Mouse (Mus musculus): ENCODE measurements around the gene Timmdc1.

Timmdc1 gene

DNA sequence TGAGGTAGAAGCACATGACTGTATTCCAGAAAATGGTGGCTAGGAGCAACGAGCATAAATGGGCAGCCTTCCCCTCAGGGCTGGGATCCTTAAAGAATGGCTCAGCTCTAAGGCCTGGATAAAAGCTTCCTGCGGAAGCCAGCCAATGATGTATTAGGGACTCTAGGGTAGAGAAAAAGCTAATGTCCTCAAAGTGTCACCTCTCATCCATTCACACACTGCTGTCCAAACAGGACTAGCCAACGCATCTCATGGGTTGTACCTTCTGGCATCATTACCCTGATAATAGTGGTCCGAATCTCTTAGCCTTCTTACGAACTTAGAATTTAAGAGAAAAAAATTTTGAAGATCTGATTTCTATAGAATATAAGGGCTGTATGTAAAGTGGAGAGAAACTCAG lies 59.2 kb downstream of the Timmdc1 start:
- DNase-seq (ENCODE audit: low spot score in 2 of 2): no peak

DNA sequence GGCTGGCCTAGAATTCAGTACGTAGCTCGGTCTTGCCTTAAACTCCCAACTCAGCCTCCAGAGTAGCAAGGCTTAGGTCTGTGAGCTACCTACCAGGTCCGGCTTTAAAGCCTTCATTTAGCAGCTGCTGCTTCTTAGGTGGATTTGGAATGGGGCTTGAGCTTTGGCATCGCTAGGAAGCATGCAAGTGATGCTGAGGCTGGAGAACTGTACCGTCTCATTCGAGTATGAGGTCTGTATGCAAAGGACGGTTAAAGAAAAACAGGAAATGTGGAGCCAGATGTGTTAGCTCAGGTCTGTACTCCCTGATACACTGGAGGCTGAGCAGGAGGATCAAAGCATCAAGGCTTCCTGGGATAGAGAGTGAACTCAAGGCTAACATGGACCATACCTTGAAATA lies 60.3 kb downstream of the Timmdc1 start:
- no peak for DNase-seq (ENCODE audit: low spot score in 2 of 2)

DNA sequence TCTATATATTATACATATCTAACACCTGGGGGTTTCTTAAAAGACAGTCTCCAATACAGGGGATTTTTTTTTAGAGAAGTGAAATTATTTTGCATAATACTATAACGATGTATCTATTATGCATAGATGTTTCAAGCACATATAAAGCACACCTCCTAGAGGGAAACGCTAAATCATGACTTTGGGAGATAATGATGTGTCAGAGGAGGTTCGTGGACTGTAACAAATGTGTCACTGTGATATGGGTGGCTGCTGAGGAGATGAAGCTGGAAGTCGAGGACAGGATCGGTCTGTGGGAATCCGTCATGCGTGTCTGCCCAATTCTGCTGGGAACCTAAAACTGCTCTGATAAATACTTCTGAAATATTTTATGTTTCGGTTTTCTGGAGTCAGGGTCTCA lies 60.7 kb downstream of the Timmdc1 start:
- DNase-seq (ENCODE audit: low spot score in 2 of 2): no peak

DNA sequence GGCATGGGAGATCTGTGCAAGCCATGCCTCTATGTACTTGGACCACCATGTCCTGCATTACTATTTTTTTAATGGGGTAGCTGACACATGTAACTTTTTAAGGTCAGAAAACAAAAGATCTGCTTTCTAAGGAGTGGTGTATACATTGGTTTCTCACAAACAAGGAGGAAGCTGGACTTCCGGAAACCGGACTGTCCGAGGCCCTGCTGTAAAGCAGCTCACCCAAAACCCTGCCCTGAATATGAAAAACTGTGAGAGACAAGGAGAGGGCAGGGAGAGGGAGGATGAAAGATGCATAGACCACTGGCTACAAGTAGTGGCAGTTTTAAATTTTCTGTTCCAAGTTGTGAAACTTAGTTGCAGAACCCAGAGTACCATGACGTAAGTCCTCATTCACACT lies 62.5 kb downstream of the Timmdc1 start:
- no peak for DNase-seq (ENCODE audit: low spot score in 2 of 2)

DNA sequence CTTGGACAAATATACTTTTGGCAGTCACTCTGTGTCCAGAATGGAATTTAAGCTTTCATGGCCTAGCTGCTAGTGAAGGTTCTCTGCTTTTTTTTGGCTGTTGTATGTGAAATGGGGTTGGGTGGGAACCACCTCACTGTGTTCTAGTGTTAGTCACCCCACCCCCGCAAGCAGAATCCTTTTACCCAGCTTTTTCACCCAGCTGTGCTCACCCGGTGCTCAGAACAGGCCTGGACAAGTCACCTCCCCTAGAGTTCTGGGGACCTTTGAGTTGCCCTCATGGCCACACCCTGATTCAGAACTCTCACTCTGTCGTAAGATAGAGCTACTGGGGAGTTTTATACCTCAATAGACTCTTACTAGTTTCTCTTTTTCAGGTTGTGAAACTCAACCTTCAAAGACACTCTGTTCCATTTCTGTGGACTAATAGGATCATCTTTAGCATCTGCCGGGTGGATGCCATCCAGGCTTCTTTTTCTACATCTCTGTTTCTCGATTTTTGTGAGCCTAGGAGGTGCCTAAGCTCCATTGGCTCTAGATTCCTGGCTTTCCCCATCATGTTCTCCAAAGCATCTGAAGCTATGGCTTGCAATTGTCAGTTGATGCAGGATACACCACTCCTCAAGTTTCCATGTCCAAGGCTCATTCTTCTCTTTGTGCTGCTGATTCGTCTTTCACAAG lies 63.7 kb downstream of the Timmdc1 start:
- no peak for DNase-seq (ENCODE audit: low spot score in 2 of 2)

DNA sequence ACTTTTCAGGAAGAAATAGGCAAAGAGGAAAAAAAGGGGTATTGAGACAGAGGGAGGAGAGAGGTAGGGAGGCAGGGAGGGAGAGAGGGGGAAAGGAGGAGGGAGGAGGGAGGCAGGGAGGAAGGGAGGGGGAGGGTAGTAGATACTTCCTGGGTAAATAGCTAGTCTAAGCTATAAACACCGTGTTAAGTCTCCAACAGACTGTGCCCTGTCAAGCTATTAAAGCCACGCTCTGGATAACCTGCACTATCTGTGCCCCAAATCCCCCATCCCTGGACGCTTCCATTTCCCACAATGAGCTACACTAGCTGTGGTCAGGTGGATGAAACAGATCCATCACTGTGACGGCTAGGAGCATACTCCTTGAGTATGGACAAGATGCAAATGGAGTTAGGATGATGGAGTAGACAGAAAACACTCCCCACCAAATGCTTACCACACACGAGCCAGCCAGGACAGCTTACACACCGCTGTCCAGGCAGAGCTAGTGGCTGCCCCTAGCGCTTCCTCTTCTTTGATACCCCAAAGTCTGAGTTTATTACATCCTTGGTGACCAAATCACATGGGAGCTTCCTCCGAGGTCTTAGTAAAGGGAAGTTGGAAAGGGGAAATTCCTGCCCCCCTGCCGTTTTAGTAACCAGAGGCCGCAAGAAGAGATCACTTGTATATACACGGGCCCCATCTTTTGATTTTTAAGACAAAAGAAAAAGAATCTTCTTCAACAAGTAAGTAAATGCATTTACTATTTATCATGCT lies 65.5 kb downstream of the Timmdc1 start:
- DNase-seq (ENCODE audit: low spot score in 2 of 2): no peak

DNA sequence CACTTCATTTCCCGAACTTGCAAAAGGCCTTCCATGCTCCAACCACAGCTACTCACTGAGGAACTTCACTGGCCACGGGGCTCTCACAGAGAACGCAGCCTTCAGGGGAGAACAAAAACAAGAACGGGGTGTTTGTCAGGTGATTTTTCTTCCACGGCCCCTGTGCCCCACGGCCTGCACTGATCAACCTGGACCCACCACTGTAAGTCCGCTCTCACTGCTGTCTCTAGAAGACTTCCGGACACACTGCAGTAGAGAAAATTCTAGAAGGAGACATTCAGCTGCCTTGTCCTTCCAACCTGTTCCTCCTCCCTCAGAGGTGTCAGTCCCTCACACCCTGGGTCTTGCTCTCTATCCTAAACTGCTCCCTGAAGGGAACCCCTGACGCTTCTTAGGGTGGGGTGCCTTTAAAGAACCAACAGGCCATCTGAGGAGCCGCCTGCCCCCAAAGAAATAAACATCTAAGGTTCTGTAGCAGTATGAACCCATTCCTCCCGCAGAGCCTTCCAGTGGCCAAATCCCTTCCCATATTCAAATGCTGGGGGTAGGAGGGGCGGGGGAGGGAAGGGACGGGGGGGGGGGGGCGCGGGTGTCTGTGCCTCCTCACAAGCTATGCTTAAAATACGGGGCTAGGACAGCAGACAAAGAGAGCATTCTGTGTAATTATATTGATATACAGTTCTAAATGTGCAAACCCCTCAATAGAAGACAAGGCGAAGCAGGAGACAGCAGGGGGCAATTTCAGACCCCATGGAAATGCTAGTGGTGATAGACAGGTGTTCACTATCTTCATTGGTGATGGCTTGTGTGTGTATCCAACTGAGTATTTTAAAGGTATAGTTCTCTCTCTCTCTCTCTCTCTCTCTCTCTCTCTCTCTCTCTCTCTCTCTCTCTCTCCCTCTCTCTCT lies 66.7 kb downstream of the Timmdc1 start, which contains the start of gene Cd80:
Cd80 (plus strand) TSS at position 51 of the 908 bp plus-strand sequence.
- no peak for DNase-seq (ENCODE audit: low spot score in 2 of 2)

DNA sequence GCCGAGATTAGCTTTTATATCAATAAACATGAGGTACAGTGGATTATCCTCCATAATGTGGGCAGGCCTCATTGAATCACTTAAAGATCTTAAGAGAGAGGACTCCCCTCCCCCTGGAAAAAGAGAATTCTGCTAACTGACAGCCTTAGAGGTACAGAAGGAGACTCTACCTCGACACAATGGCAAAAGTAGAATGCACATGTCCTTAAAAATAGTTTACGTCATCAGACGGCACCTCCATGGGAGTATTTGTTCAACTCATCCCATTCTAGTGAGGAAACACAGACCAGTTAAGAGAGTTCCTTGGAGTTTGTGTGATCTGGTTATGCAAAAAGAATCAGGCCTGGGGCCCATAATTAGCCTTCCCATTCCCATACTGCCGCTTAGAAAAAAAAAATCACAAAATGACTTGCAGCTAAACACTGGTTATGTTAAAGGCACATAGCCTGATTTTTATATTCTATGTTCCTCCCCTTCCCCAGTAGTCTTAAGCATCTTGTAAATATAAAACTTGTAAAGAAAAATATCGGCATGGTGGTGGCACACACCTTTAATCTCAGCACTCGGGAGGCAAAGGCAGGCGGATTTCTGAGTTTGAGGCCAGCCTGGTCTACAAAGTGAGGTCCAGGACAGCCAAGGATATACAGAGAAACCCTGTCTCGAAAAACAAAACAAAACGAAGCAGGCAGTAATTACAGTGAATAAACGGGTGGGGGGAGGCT lies 67.8 kb downstream of the Timmdc1 start:
- no peak for DNase-seq (ENCODE audit: low spot score in 2 of 2)

DNA sequence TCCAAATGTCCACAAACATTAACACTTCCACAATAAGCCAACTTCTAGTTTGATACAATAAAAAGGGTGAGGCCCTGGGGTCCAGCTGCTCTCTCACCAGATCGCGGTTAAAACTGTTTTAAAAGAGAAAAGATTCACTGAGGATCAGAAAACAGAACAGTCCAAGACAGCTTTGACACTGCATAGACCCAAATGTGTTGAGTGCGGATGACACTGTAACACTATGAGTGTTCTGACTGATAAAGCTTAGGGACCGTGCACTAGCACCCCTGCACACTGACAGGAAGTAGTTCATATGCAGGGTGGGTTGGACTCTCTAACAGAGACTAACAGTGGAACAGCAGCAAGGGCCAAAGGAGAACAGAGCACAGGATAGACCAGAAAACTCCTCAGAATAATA lies 68.5 kb downstream of the Timmdc1 start:
- no peak for DNase-seq (ENCODE audit: low spot score in 2 of 2)

DNA sequence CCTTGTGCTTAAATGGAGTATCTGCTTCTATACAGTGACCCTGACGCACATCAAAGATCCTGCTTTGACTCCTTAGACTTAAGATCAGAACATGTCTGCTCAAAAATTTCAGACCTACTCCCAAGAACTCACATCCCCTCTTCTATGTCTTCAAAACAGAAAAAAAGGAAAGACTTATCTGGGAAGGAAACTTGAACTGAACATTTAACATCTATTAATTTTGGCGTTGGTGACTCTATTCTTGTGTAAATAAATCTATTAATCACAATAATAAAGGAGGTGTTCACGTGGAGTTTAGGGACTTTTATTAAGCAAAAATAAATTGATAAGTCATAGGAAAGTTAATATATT lies 69.3 kb downstream of the Timmdc1 start:
- DNase-seq (ENCODE audit: low spot score in 2 of 2): no peak

DNA sequence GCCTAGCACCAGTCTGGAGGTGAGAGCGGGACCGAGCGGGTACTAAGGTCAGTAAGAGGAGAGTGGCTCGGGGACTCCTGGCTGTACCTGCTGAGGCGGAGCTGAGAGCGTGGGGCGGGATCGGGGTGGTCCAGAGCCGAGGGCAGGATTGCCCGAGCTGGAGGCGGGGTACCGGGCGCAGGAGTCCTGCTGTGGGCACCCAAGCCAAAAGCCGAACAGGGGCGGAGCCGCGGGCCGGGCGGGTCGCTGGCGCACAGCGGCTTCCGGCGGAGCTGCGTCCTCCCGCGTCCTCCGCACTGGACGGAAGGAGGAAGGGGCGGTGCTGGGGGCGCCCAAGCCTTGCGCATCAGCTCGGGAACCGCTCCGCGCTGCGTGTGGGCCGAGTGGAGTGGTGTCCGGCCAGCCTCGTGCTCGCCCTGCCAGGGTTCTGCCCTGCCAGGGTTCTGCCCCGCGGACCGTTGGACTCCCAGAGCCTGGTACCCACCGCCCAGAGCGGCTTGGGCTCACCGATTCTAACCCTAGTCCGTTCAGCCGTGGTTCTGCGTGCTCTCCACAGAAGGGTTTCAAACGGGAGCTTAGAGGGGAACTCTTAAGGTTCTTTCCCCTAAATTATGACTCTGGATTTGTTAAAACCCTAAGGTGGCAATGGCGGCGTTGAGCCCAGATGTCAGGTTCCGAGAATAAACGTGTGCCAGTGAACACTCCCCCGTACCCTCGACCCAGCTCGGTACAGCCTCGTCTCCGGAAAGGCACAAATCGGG lies 69.8 kb downstream of the Timmdc1 start, which contains the start of gene Adprh:
Adprh (minus strand) TSS at position 262 of the 761 bp plus-strand sequence.
- peak; percentile 72 to 87 for DNase-seq (ENCODE audit: low spot score in 2 of 2)

DNA sequence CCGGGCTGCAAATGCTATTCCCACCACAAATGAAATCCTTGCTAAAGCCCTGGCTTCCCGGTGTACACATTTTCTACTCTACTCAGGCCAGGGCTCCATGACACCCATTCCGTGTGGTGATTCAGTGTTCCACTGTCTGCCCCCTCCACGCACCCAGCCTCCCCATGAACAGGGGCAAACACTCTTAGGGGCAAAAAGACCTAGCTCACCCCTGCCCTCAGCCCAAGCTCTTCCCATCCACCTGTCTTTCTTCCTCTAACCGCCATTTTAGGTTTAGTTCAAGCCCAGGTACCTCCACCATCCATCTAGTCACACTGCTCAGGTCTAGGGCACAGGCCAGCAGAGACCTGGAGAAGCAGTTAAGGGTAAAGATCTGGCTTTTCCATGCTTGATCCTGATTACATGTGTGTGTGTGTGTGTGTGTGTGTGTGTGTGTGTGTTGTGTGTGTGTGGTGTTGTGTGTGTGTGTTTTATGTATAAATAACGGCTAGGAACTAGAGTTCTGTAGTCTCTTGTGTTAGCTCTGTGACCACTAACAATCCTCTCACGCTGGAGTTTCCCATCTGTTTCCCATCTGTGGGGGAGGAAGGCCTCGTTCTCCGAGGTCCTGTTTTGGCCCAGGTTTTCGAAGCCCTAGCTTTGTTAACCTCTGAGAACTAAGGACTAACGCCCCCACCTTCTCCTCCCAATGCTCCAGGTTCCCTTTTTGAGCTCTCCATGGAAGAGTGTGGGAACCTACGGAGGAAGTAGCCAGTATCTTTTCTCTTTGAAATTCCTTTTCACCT lies 70.8 kb downstream of the Timmdc1 start:
- no peak for DNase-seq (ENCODE audit: low spot score in 2 of 2)

DNA sequence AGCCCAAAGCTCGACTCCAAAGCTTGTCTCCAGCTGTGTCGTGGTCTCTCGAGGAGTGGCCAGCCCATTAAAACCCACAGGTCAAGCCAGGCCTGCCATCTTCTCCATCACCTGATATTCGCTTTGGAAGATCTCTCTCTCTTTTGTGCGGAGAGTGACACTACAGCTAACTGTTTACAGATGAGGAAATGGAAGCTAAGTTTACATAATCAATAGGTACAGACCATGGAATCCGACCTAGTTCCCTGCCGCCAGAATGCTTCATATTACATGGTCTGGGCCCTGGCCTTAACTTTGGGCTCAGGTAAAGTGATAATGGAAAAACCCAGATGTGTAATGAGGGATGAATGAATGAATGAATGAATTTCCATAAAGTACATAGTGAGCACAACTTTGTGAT lies 71.8 kb downstream of the Timmdc1 start:
- DNase-seq (ENCODE audit: low spot score in 2 of 2): no peak

DNA sequence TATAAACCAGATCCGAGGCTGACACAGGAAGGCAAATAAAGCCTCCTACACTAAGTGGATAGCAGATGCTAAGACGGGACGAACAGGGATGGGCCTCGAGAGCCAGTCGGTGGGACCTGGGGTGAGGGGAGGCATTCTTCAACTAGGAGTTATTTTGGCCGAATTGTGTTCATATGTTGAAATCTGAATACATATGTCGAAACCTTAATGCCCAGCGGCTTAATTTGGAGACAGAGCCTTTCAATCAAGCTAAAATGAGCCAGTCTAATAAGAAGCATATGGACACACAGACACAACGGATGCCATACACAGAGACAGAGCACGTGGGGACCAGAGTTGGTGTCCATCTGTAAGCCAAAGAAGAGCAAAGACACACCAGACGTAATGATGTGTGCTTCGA lies 74.0 kb downstream of the Timmdc1 start:
- DNase-seq (ENCODE audit: low spot score in 2 of 2): no peak

All from cerebellum, postnatal 4 days (tissue).